Comparison of ENCODE assay signal across 20 mouse cellular contexts in genomic region chr7:105733836-105734235, GRCm38 (mm10). TPM values are rescaled to one million over a fixed set of nuclear protein-coding genes. Genes with fewer than 3 reads are reported as not detected.
DNase-seq lines count a peak whose midpoint lies in the region; ATAC-seq lines count a peak whose summit lies in the region.
"Had no signal": no experiment of that assay in that cellular context is flagged by ENCODE, and none has a peak within 500 bp of the region (broad histone marks: within the 10 kb centered on the region; RNA-seq: fewer than 3 reads in every experiment).

No protein-coding gene starts in this region.

- H3K9ac ChIP-seq in midbrain, embryonic 11.5 days (ENCODE audit: low read length): no peak overlapping the region
- H3K9ac ChIP-seq in midbrain, embryonic 14.5 days (replicated peaks; ENCODE audit: low read length): no peak overlapping the region
- H3K9ac ChIP-seq: embryonic facial prominence, embryonic 15.5 days; hindbrain, embryonic 13.5 days had no signal

- no peak for ATAC-seq in midbrain, embryonic 11.5 days (ENCODE audit: low FRiP score)
- no peak for ATAC-seq in midbrain, embryonic 14.5 days (ENCODE audit: low FRiP score, low TSS enrichment)
- ATAC-seq: forebrain, embryonic 14.5 days; hindbrain, postnatal 0 days had no signal

- H3K4me2 ChIP-seq in midbrain, embryonic 11.5 days: no peak overlapping the region
- no peak overlapping the region for H3K4me2 ChIP-seq in midbrain, embryonic 14.5 days (ENCODE audit: low read length)
- H3K4me2 ChIP-seq: embryonic facial prominence, embryonic 15.5 days; hindbrain, embryonic 13.5 days had no signal

- peaks cover 23% of the 10 kb centered on the region for H3K4me1 ChIP-seq in midbrain, embryonic 11.5 days (ENCODE audit: control insufficient read depth, insufficient read depth, low read length)
- peaks cover 14% of the 10 kb centered on the region; the same call in 1 of the 2 replicates for H3K4me1 ChIP-seq in midbrain, embryonic 14.5 days (ENCODE audit: control insufficient read depth, insufficient read depth, low read length)

- H3K27ac ChIP-seq in midbrain, embryonic 11.5 days (ENCODE audit: low read depth, low read length): no peak overlapping the region
- no peak overlapping the region for H3K27ac ChIP-seq in midbrain, embryonic 14.5 days (replicated peaks; ENCODE audit: low read depth, low read length)
- H3K27ac ChIP-seq: embryonic facial prominence, embryonic 15.5 days; forebrain, embryonic 10.5 days; heart, embryonic 10.5 days; hindbrain, embryonic 13.5 days; hindbrain, postnatal 0 days had no signal

- H3K27me3 ChIP-seq in midbrain, embryonic 11.5 days (ENCODE audit: control insufficient read depth, insufficient read depth, low read length): no peaks in the 10 kb centered on the region
- H3K27me3 ChIP-seq in midbrain, embryonic 14.5 days (ENCODE audit: control insufficient read depth, insufficient read depth, low read length): no peaks in the 10 kb centered on the region
- H3K27me3 ChIP-seq: embryonic facial prominence, embryonic 15.5 days; hindbrain, embryonic 13.5 days had no signal

- intact Hi-C loops in gastrocnemius, postnatal 36 days (cut with DNase I): loop anchor here (5.0 to 10.0 kb wide), 2 partner anchors 92 to 189 kb away; partner anchors contain the start of genes Arfip2, Gm45799 and Timm10b

- 95% methylated on average over 11 of the region's 11 CpGs for WGBS in midbrain, embryonic 11.5 days
- 95% methylated on average over 11 of the region's 11 CpGs for WGBS in midbrain, embryonic 14.5 days

- H3K4me3 ChIP-seq in midbrain, embryonic 11.5 days (ENCODE audit: low read depth, low read length): no peak overlapping the region
- H3K4me3 ChIP-seq in midbrain, embryonic 14.5 days (replicated peaks; ENCODE audit: low read depth, low read length): no peak overlapping the region
- H3K4me3 ChIP-seq: embryonic facial prominence, embryonic 15.5 days; erythroblast, embryonic 14.5 days; forebrain, embryonic 10.5 days; heart, embryonic 10.5 days; hindbrain, embryonic 13.5 days had no signal

- peaks cover 18% of the 10 kb centered on the region; the same call in 1 of the 2 replicates for H3K36me3 ChIP-seq in midbrain, embryonic 11.5 days (ENCODE audit: control insufficient read depth, insufficient read depth, low read length)
- peaks cover 32% of the 10 kb centered on the region for H3K36me3 ChIP-seq in midbrain, embryonic 14.5 days (ENCODE audit: control insufficient read depth, insufficient read depth, low read length)

- no peaks in the 10 kb centered on the region for H3K9me3 ChIP-seq in midbrain, embryonic 11.5 days (ENCODE audit: control insufficient read depth, low read length)
- H3K9me3 ChIP-seq in midbrain, embryonic 14.5 days (ENCODE audit: control insufficient read depth, low read length): no peaks in the 10 kb centered on the region
- H3K9me3 ChIP-seq: embryonic facial prominence, embryonic 15.5 days; forebrain, embryonic 10.5 days; heart, embryonic 10.5 days; hindbrain, embryonic 13.5 days had no signal

- DNase-seq in cerebellum, adult 9-10 months: peak; percentile 21
- no peak for DNase-seq in cerebellum, postnatal 4 days (ENCODE audit: low spot score in 2 of 2)
- DNase-seq in gastrocnemius, postnatal 25 days: peak; percentile 3
- no peak for DNase-seq in gastrocnemius, postnatal 36 days
- peak; percentile 75 for DNase-seq in midbrain, embryonic 11.5 days (ENCODE audit: low spot score, missing footprints)
- no peak for DNase-seq in midbrain, embryonic 14.5 days
- no peak for DNase-seq in frontal cortex, adult 2 months (ENCODE audit: extremely low spot score in 1 of 2, low spot score in 1 of 2)
- DNase-seq: adrenal gland, postnatal 10 days; cerebellum, adult 18-20 months; cerebellum, postnatal 25 days; heart, adult 18-20 months; heart, postnatal 10 days had no signal

RNA-seq across cellular contexts. Expression of gene Ilk, which starts 2.6 kb away (rescaled TPM):
- total RNA-seq in gastrocnemius, postnatal 25 days (2021): 10 to 100 TPM; 49.9 to 59.5 TPM
- total RNA-seq in gastrocnemius, postnatal 36 days (2021): 10 to 100 TPM; 44.3 to 45.6 TPM
- polyA plus RNA-seq in midbrain, embryonic 11.5 days (2014; fragmentation: Nextera tagmentation; extraction: Ambion mirVana): 238 and 241 TPM in 2 replicates
- polyA plus RNA-seq in midbrain, embryonic 14.5 days (2014; fragmentation: Nextera tagmentation; extraction: Ambion mirVana): 166 and 199 TPM in 2 replicates
- polyA plus RNA-seq in frontal cortex, adult 2 months (2012; rRNA removed): 145 and 158 TPM in 2 replicates

RNA-seq across cellular contexts. Expression of gene Rrp8, which starts 3.3 kb away (rescaled TPM):
- total RNA-seq in gastrocnemius, postnatal 25 days (2021): 1 to 10 TPM; 8.9 to 9.0 TPM
- 10 to 100 TPM in 1 of 2 experiments, 1 to 10 TPM in 1; 9.9 to 13.3 TPM for total RNA-seq in gastrocnemius, postnatal 36 days (2021)
- 41.2 and 45.0 TPM in 2 replicates for polyA plus RNA-seq in midbrain, embryonic 11.5 days (2014; fragmentation: Nextera tagmentation; extraction: Ambion mirVana)
- 18.6 and 24.4 TPM in 2 replicates for polyA plus RNA-seq in midbrain, embryonic 14.5 days (2014; fragmentation: Nextera tagmentation; extraction: Ambion mirVana)
- 9.5 and 10.0 TPM in 2 replicates for polyA plus RNA-seq in frontal cortex, adult 2 months (2012; rRNA removed)

RNA-seq across cellular contexts. Expression of gene Taf10, which starts 10.3 kb away (rescaled TPM):
- total RNA-seq in gastrocnemius, postnatal 25 days (2021): 10 to 100 TPM; 79.5 to 84.6 TPM
- total RNA-seq in gastrocnemius, postnatal 36 days (2021): 10 to 100 TPM; 64.6 to 74.8 TPM
- polyA plus RNA-seq in midbrain, embryonic 11.5 days (2014; fragmentation: Nextera tagmentation; extraction: Ambion mirVana): 163 and 195 TPM in 2 replicates
- polyA plus RNA-seq in midbrain, embryonic 14.5 days (2014; fragmentation: Nextera tagmentation; extraction: Ambion mirVana): 131 and 152 TPM in 2 replicates
- polyA plus RNA-seq in frontal cortex, adult 2 months (2012; rRNA removed): 175 and 184 TPM in 2 replicates

RNA-seq across cellular contexts. Expression of gene Tpp1, which starts 18.2 kb away (rescaled TPM):
- 10 to 100 TPM; 37.5 to 38.7 TPM for total RNA-seq in gastrocnemius, postnatal 25 days (2021)
- 10 to 100 TPM; 37.0 to 40.7 TPM for total RNA-seq in gastrocnemius, postnatal 36 days (2021)
- 54.1 and 57.9 TPM in 2 replicates for polyA plus RNA-seq in midbrain, embryonic 11.5 days (2014; fragmentation: Nextera tagmentation; extraction: Ambion mirVana)
- polyA plus RNA-seq in midbrain, embryonic 14.5 days (2014; fragmentation: Nextera tagmentation; extraction: Ambion mirVana): 22.5 and 49.5 TPM in 2 replicates
- polyA plus RNA-seq in frontal cortex, adult 2 months (2012; rRNA removed): 97.5 and 98.8 TPM in 2 replicates

RNA-seq across cellular contexts. Expression of gene Dchs1, which starts 53.6 kb away (rescaled TPM):
- total RNA-seq in gastrocnemius, postnatal 25 days (2021): 1 to 10 TPM; 4.3 to 5.3 TPM
- total RNA-seq in gastrocnemius, postnatal 36 days (2021): 1 to 10 TPM; 3.1 to 4.0 TPM
- polyA plus RNA-seq in midbrain, embryonic 11.5 days (2014; fragmentation: Nextera tagmentation; extraction: Ambion mirVana): 10.7 and 12.7 TPM in 2 replicates
- 22.4 and 26.1 TPM in 2 replicates for polyA plus RNA-seq in midbrain, embryonic 14.5 days (2014; fragmentation: Nextera tagmentation; extraction: Ambion mirVana)
- polyA plus RNA-seq in frontal cortex, adult 2 months (2012; rRNA removed): 10.5 and 10.6 TPM in 2 replicates
- total RNA-seq: hematopoietic stem cell, adult 5-6 weeks had no signal
- polyA plus RNA-seq: erythroblast, embryonic 14.5 days had no signal

Comparison
In these comparisons a context has a peak if more than half of its experiments do, and no peak if none do; other contexts are left out.
1. DNase-seq: peak in cerebellum, adult 9-10 months (single experiment), gastrocnemius, postnatal 25 days (single experiment) and midbrain, embryonic 11.5 days (single experiment); none in cerebellum, postnatal 4 days (0 of 2), gastrocnemius, postnatal 36 days (0 of 2), midbrain, embryonic 14.5 days (single experiment) and frontal cortex, adult 2 months (0 of 2).